Mouse (Mus musculus) heart, embryonic 15.5 days (tissue): ENCODE measurements at regions not wholly inside any gene's neighbourhood (a gene's known extent, or its start where the extent isn't known, plus 50 kb on each side); places are given as distances from the start of the nearest gene placed in this dataset.

Experiments
- ATAC-seq: fragments of 200-750 bp; cut with Nextera tagmentation; replicated peaks from 2 replicates; pipeline ENCODE4 v1.8.0; 2017; ENCODE audit warnings: low read depth, moderate TSS enrichment; ENCODE audit not compliant: insufficient number of reproducible peaks, insufficient read depth, low FRiP score
- H3K27ac ChIP-seq: fragments of 300-500 bp; sonication (generic); 2 replicates; pipeline ENCODE4 v1.5.1; 2015; ENCODE audit warnings: mild to moderate bottlenecking, inconsistent platforms
- H3K27me3 ChIP-seq: fragments of 300-500 bp; sonication (generic); 2 replicates; pipeline ENCODE4 v1.6.1; 2015; ENCODE audit warnings: inconsistent platforms
- H3K36me3 ChIP-seq: fragments of 300-500 bp; sonication (generic); 2 replicates; pipeline ENCODE4 v1.6.1; 2015; ENCODE audit warnings: mild to moderate bottlenecking, inconsistent platforms
- H3K4me1 ChIP-seq: fragments of 300-500 bp; sonication (generic); replicated peaks from 2 replicates; pipeline ENCODE4 v1.6.1; 2015; ENCODE audit warnings: inconsistent platforms
- H3K4me2 ChIP-seq: fragments of 300-500 bp; sonication (generic); 2 replicates; pipeline ENCODE4 v1.6.1; 2015; ENCODE audit warnings: inconsistent platforms, mild to moderate bottlenecking, moderate library complexity
- H3K4me3 ChIP-seq: fragments of 300-500 bp; sonication (generic); 2 replicates; pipeline ENCODE4 v1.5.1; 2015; ENCODE audit warnings: mild to moderate bottlenecking, inconsistent platforms
- H3K9ac ChIP-seq: fragments of 300-500 bp; sonication (generic); 2 replicates; pipeline ENCODE4 v1.6.1; 2015; ENCODE audit warnings: mild to moderate bottlenecking, inconsistent platforms
- H3K9me3 ChIP-seq: fragments of 300-500 bp; sonication (generic); replicated peaks from 2 replicates; pipeline ENCODE4 v1.6.1; 2016; ENCODE audit warnings: inconsistent platforms
- WGBS: fragments of 180-500 bp; shearing (Covaris S2); methylation state at CpG from one replicate; pipeline ENCODE4 v1.1.7; 2015; ENCODE audit warnings: mixed read lengths; 5-methylcytosine and 5-hydroxymethylcytosine counted together

DNA sequence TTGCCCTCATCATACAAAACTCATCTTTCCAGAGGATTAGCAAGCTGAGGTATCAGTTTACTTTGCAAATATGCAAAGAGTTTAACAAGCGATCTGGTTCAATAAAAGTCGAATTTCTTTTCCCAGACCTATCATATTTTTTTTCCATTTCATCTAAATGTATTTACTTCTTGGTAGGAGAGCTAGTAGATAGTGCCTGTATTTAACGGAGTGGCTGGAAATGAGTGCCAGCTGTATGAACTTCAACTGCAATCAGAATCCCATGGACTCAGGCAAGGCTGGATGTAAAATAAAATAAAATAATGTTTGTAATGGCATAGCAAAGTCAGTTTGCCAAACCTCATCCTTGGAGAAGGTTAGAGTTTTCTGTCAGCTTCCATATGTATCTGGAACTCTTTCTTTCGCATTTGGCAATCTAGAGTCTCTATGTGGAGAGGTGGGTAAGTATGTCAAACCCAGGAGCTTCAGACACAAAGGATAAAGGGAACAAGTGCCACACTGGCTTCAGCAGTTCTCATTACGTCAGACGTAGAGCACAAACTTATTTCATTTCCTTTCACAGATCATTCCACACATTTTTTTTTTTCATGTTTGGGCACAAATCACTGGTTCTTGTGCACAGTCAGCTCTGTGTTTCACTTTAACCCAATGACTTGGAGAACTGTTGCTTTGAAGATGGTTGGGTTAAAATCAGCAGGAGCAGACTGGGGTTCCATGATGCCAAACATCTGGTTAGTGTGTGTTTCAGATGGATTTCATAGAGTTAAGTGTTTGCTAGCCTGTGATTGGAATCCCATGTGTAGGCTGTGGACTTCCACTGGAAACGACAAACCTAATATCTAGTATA is 357.2 kb upstream of the Tmc3 start:
- WGBS: 69% methylated on average over 7 of the region's 7 CpGs
- Histone ChIP-seq H3K27ac (no peak overlapping the region), H3K9me3 (no peaks in the 10 kb centered on the region)

GRCm38 (mm10) chr7:83230496-83231325 is 354.0 kb upstream of the Tmc3 start:
- peak overlapping the region; percentile 8 for H3K27ac ChIP-seq
- no peaks in the 10 kb centered on the region for H3K27me3 ChIP-seq
- H3K4me1 ChIP-seq: 0 out of 2 replicates have a peak, but pooled peaks cover 8% of the 10 kb centered on the region
- H3K4me2 ChIP-seq: no peak overlapping the region
- H3K9ac ChIP-seq: no peak overlapping the region
- no peak overlapping the region for H3K4me3 ChIP-seq
- ATAC-seq: no peak
- no peaks in the 10 kb centered on the region for H3K9me3 ChIP-seq
- 69% methylated on average over 3 of the region's 3 CpGs for WGBS
- H3K36me3 ChIP-seq: no peaks in the 10 kb centered on the region

More for the DNA sequence above, 357.2 kb upstream of the Tmc3 start:
- no peaks in the 10 kb centered on the region for H3K27me3 ChIP-seq
- no peaks in the 10 kb centered on the region for H3K36me3 ChIP-seq
- H3K9ac ChIP-seq: no peak overlapping the region
- 0 out of 2 replicates have a peak, but pooled peaks cover 8% of the 10 kb centered on the region for H3K4me1 ChIP-seq
- no peak for ATAC-seq
- no peak overlapping the region for H3K4me3 ChIP-seq
- H3K4me2 ChIP-seq: no peak overlapping the region

GRCm38 (mm10) chr7:83235659-83236058 is 349.1 kb upstream of the Tmc3 start:
- no peaks in the 10 kb centered on the region for H3K36me3 ChIP-seq
- H3K27me3 ChIP-seq: no peaks in the 10 kb centered on the region
- H3K4me1 ChIP-seq: 0 out of 2 replicates have a peak, but pooled peaks cover 4% of the 10 kb centered on the region
- H3K9ac ChIP-seq: no peak overlapping the region
- H3K4me2 ChIP-seq: no peak overlapping the region
- H3K9me3 ChIP-seq: no peaks in the 10 kb centered on the region
- ATAC-seq: no peak
- no peak overlapping the region for H3K4me3 ChIP-seq
- WGBS: 58% methylated on average over 3 of the region's 3 CpGs
- H3K27ac ChIP-seq: no peak overlapping the region

DNA sequence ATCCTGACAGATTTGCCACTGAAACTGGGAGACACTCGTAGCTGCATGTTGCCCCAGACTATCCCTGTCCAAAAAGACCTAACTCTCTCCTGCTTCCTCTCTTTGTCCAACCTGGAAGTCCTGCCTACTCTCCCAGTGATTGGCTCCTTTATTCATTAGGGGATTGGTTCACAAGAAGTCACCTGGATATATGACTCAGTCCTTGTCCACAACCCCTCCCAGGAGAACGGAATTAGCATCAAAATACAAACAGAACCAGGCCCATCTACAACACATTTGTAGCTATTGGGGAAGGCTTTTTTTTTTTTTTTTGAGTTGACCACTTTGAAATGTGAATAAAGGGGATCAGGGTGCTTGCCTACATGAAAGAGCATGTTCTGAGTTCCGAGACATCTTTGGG is 347.4 kb upstream of the Tmc3 start:
- H3K9me3 ChIP-seq: no peaks in the 10 kb centered on the region
- H3K9ac ChIP-seq: no peak overlapping the region
- no peaks in the 10 kb centered on the region for H3K36me3 ChIP-seq
- H3K27ac ChIP-seq: no peak overlapping the region
- no peak overlapping the region for H3K4me3 ChIP-seq
- H3K4me1 ChIP-seq: no peaks in the 10 kb centered on the region
- WGBS: 88% methylated on average over 3 of the region's 3 CpGs
- no peak for ATAC-seq
- no peaks in the 10 kb centered on the region for H3K27me3 ChIP-seq
- H3K4me2 ChIP-seq: no peak overlapping the region

GRCm38 (mm10) chr7:83238091-83238490 is 346.6 kb upstream of the Tmc3 start:
- H3K4me3 ChIP-seq: no peak overlapping the region
- no peak for ATAC-seq
- no peaks in the 10 kb centered on the region for H3K9me3 ChIP-seq
- no peak overlapping the region for H3K27ac ChIP-seq
- H3K9ac ChIP-seq: no peak overlapping the region
- H3K4me1 ChIP-seq: no peaks in the 10 kb centered on the region
- H3K27me3 ChIP-seq: no peaks in the 10 kb centered on the region
- no peaks in the 10 kb centered on the region for H3K36me3 ChIP-seq
- H3K4me2 ChIP-seq: no peak overlapping the region

DNA sequence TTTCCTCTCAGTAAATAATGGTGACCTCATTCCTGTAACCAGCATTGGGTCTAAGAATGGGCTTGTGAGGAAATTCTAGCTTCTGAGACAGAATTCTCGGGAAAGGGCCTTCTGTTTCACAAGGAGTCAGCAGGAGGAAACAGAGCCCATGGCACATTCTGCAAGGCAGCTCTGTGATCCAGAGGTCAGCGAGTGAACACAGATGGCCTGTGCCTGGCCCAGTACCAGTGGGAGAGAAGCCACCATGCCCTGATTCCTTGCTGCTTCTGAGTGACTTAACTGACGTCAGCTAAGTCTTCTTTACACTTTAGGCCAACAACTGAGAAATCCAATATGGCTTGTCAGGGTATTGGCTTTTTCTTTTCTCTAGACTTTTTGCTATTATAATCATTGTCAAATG is 342.5 kb upstream of the Tmc3 start:
- Histone ChIP-seq H3K27me3 (no peaks in the 10 kb centered on the region), H3K36me3 (no peaks in the 10 kb centered on the region), H3K27ac (no peak overlapping the region), H3K9me3 (no peaks in the 10 kb centered on the region), H3K9ac (no peak overlapping the region), H3K4me3 (no peak overlapping the region), H3K4me2 (no peak overlapping the region), H3K4me1 (no peaks in the 10 kb centered on the region)
- no peak for ATAC-seq
- WGBS: 38% methylated on average over 3 of the region's 3 CpGs

DNA sequence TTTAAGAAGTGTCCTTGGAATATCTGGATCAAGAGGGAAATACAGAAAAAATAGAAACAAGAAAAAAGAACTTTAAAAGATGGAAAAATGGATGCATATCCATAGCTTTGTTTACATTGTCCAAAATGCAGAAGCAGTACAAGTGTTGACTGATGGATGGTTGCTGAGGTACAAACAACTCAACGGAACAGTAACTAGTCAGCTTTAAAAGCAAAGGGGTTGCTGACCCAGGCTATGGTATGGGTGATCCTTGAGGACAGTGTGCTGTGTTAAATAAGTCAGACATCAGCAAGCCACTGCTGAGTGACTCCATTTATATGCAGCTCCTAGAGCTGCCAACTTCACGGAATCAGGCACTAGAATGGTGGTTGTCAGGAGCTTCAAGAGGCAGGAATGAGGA is 338.9 kb upstream of the Tmc3 start:
- Histone ChIP-seq H3K9me3 (no peaks in the 10 kb centered on the region), H3K4me2 (no peak overlapping the region), H3K4me1 (no peaks in the 10 kb centered on the region), H3K36me3 (no peaks in the 10 kb centered on the region), H3K27me3 (no peaks in the 10 kb centered on the region), H3K4me3 (no peak overlapping the region), H3K27ac (no peak overlapping the region), H3K9ac (no peak overlapping the region)
- ATAC-seq: no peak
- WGBS: 77% methylated on average over 2 of the region's 2 CpGs

GRCm38 (mm10) chr7:83251995-83252563 is 332.6 kb upstream of the Tmc3 start:
- ATAC-seq: no peak
- Histone ChIP-seq H3K4me2 (no peak overlapping the region), H3K36me3 (no peaks in the 10 kb centered on the region), H3K27me3 (no peaks in the 10 kb centered on the region), H3K9ac (no peak overlapping the region), H3K27ac (no peak overlapping the region), H3K9me3 (no peaks in the 10 kb centered on the region), H3K4me1 (no peaks in the 10 kb centered on the region), H3K4me3 (no peak overlapping the region)
- WGBS: 75% methylated on average over 8 of the region's 8 CpGs

GRCm38 (mm10) chr7:83253001-83253400 is 331.7 kb upstream of the Tmc3 start:
- Histone ChIP-seq H3K4me2 (no peak overlapping the region), H3K27me3 (no peaks in the 10 kb centered on the region), H3K9ac (no peak overlapping the region), H3K9me3 (no peaks in the 10 kb centered on the region), H3K4me1 (no peaks in the 10 kb centered on the region), H3K36me3 (no peaks in the 10 kb centered on the region), H3K27ac (no peak overlapping the region), H3K4me3 (no peak overlapping the region)
- WGBS: 61% methylated on average over 9 of the region's 9 CpGs
- ATAC-seq: no peak

DNA sequence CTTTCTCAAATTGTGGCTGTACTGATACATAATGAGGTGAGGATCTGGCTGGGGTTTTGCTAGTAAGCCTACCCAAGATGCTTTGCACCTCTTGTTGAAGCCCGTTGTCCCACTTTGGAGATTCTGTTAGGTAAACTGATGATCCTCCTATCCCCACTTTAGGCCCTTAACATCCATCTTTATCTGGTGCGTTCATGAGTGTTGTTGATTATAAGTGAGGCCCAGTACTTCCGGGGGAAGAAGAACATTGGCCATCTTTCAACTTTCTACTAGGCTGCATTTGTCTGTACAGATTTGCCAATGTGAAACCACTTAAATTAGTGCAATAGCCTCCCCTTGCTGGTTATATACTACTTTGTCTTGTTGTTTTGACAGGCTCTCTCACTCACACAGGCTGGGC is 331.3 kb upstream of the Tmc3 start:
- H3K36me3 ChIP-seq: no peaks in the 10 kb centered on the region
- no peak overlapping the region for H3K4me2 ChIP-seq
- no peaks in the 10 kb centered on the region for H3K9me3 ChIP-seq
- no peaks in the 10 kb centered on the region for H3K27me3 ChIP-seq
- no peak for ATAC-seq
- H3K4me1 ChIP-seq: no peaks in the 10 kb centered on the region
- no peak overlapping the region for H3K9ac ChIP-seq
- H3K27ac ChIP-seq: no peak overlapping the region
- H3K4me3 ChIP-seq: no peak overlapping the region
- 63% methylated on average over 3 of the region's 3 CpGs for WGBS

DNA sequence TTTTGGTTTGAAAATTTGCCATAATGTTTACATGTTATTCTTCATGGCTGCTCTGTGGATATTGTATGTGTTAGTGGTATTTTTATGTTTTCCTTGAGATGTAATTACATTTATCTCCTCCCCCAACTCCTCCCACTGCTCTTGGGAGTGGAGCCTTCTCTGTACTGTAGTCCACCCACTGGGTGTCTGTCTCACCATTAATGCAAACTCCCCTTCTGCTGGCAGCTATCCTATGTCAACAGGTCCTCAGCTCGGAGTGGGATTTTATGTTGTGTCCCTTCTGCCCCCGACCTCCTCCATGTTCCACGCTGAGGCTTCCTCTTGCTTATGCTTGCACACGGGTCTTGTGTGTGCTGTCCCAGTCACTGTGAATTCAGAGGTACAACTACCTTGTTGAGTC is 330.3 kb upstream of the Tmc3 start:
- Histone ChIP-seq H3K4me3 (no peak overlapping the region), H3K36me3 (no peaks in the 10 kb centered on the region), H3K4me2 (no peak overlapping the region), H3K9me3 (no peaks in the 10 kb centered on the region), H3K27ac (no peak overlapping the region), H3K27me3 (no peaks in the 10 kb centered on the region), H3K4me1 (no peaks in the 10 kb centered on the region), H3K9ac (no peak overlapping the region)
- 73% methylated on average over 4 of the region's 4 CpGs for WGBS
- no peak for ATAC-seq
